Mouse (Mus musculus) testis, postnatal 14 days (tissue): ENCODE results near the gene Kbtbd8.

Source experiments
- DNase-seq: peaks from one replicate; pipeline ENCODE4 v3.0.0; 2021; ENCODE audit warnings: low spot score

Kbtbd8 gene

GRCm38 (mm10) chr6:95174311-95175143 lies 57.5 kb downstream of the Kbtbd8 start:
- no peak for DNase-seq
